Mouse (Mus musculus): Measurements from ENCODE around the gene AU022252.

Gene AU022252

GRCm38 (mm10) chr4:119232410-119233255, at the start of gene AU022252, which contains the start of gene P3h1:
TSS of gene AU022252 (minus strand) at chr4:119232712.
TSS of gene P3h1 (plus strand) at chr4:119232915.
- CTCF ChIA-PET, result interaction anchor here (0.5 to 1.6 kb wide), 24 partner anchors 9 to 251 kb away, joined by 3 to 14 read pairs (median 3); partner anchors contain the start of genes Slc2a1 (in 1 of the 4) and Ybx1 (in 1 of the 4)
- POLR2A ChIA-PET, result interaction anchor here in 3 of 4 experiments (0.6 to 5.4 kb wide), 103 partner anchors 9 to 1396 kb away, joined by 3 to 64 read pairs (median 4); partner anchors contain the start of genes Slc2a1 (in 3 of the 3), Ccdc30 (in 2 of the 3), Cldn19 (in 2 of the 3) and Ppih (in 2 of the 3)

- POLR2A ChIA-PET, result interaction anchor here (0.8 to 15.5 kb wide), 24 partner anchors 9 to 144 kb away, joined by 3 to 448 read pairs (median 4); partner anchors contain the start of genes Ybx1 (in 3 of the 4), AU022252 (in 2 of the 4), P3h1 (in 2 of the 4) and Ppih (in 2 of the 4)
- CTCF ChIA-PET, result interaction anchor here in 3 of 4 experiments (0.5 to 2.3 kb wide), 6 partner anchors 10 to 40 kb away, joined by 3 to 7 read pairs (median 4); no protein-coding TSS in a partner anchor
These were observed 46.3 kb upstream of the AU022252 start for GRCm38 (mm10) chr4:119278784-119279183.

- ChIA-PET CTCF (interaction anchor here in 1 of 4 experiments (1.0 kb wide), 1 partner anchor 14 kb away, joined by 3 read pairs; no protein-coding TSS in a partner anchor), POLR2A (interaction anchor here (0.6 to 15.5 kb wide), 24 partner anchors 9 to 98 kb away, joined by 3 to 448 read pairs (median 6); partner anchors contain the start of genes Ybx1 (in 3 of the 4), AU022252 (in 2 of the 4), P3h1 (in 2 of the 4) and Cldn19 (in 1 of the 4))
These were observed 43.2 kb upstream of the AU022252 start for GRCm38 (mm10) chr4:119275726-119276125.

- ChIA-PET POLR2A (interaction anchor here in 3 of 4 experiments (0.6 to 15.5 kb wide), 23 partner anchors 9 to 98 kb away, joined by 3 to 448 read pairs (median 5); partner anchors contain the start of genes Ybx1 (in 3 of the 3), AU022252 (in 2 of the 3), P3h1 (in 2 of the 3) and Cldn19 (in 1 of the 3)), CTCF (interaction anchor here in 1 of 4 experiments (0.5 kb wide), 1 partner anchor 118 kb away, joined by 4 read pairs; no protein-coding TSS in a partner anchor)
These were observed 42.7 kb upstream of the AU022252 start for GRCm38 (mm10) chr4:119275226-119275625.

- POLR2A ChIA-PET, result interaction anchor here in 3 of 4 experiments (1.0 to 15.5 kb wide), 21 partner anchors 9 to 43 kb away, joined by 3 to 448 read pairs (median 9); partner anchors contain the start of genes Ybx1 (in 3 of the 3), AU022252 (in 1 of the 3), Cldn19 (in 1 of the 3) and P3h1 (in 1 of the 3)
- CTCF ChIA-PET, result interaction anchor here in 2 of 4 experiments (0.5 to 2.6 kb wide), 2 partner anchors 27 to 118 kb away, joined by 4 to 8 read pairs; no protein-coding TSS in a partner anchor
These were observed 42.1 kb upstream of the AU022252 start for GRCm38 (mm10) chr4:119274627-119275026.

- CTCF ChIA-PET, result interaction anchor here in 3 of 4 experiments (0.8 to 2.4 kb wide), 8 partner anchors 8 to 42 kb away, joined by 3 to 6 read pairs (median 4); no protein-coding TSS in a partner anchor
These were observed 34.1 kb upstream of the AU022252 start for GRCm38 (mm10) chr4:119266606-119267005.

GRCm38 (mm10) chr4:119263459-119263858, 30.9 kb upstream of the AU022252 start:
- CTCF ChIA-PET, result interaction anchor here in 3 of 4 experiments (0.9 to 1.5 kb wide), 3 partner anchors 16 to 25 kb away, joined by 3 to 5 read pairs (median 3); no protein-coding TSS in a partner anchor

More at GRCm38 (mm10) chr4:119266606-119267005, 34.1 kb upstream of the AU022252 start:
- POLR2A ChIA-PET, result interaction anchor here in 2 of 4 experiments (0.6 to 9.8 kb wide), 23 partner anchors 9 to 47 kb away, joined by 3 to 114 read pairs (median 4); partner anchors contain the start of genes Cldn19 (in 2 of the 2), Ybx1 (in 2 of the 2), AU022252 (in 1 of the 2) and P3h1 (in 1 of the 2)

GRCm38 (mm10) chr4:119262483-119262882, 30.0 kb upstream of the AU022252 start:
- ChIA-PET POLR2A (interaction anchor here in 3 of 4 experiments (0.7 to 9.8 kb wide), 18 partner anchors 8 to 67 kb away, joined by 3 to 114 read pairs (median 5); partner anchors contain the start of genes Ppih (in 1 of the 3) and Svbp (in 1 of the 3)), CTCF (interaction anchor here in 3 of 4 experiments (1.3 to 1.9 kb wide), 5 partner anchors 14 to 25 kb away, joined by 3 to 14 read pairs (median 8); no protein-coding TSS in a partner anchor)

More at GRCm38 (mm10) chr4:119263459-119263858, 30.9 kb upstream of the AU022252 start:
- POLR2A ChIA-PET, result interaction anchor here in 3 of 4 experiments (0.5 to 9.8 kb wide), 11 partner anchors 9 to 103 kb away, joined by 3 to 114 read pairs (median 5); partner anchors contain the start of gene Cldn19 (in 1 of the 3)

GRCm38 (mm10) chr4:119261087-119261713, 28.7 kb upstream of the AU022252 start:
- POLR2A ChIA-PET, result interaction anchor here (0.6 to 9.8 kb wide), 28 partner anchors 8 to 105 kb away, joined by 3 to 114 read pairs (median 6); partner anchors contain the start of genes Ybx1 (in 2 of the 4), AU022252 (in 1 of the 4), P3h1 (in 1 of the 4) and Ppih (in 1 of the 4)
- CTCF ChIA-PET, result interaction anchor here in 3 of 4 experiments (0.6 to 1.9 kb wide), 7 partner anchors 11 to 28 kb away, joined by 3 to 14 read pairs (median 7); partner anchors contain the start of genes AU022252 (in 1 of the 3) and P3h1 (in 1 of the 3)

- CTCF ChIA-PET, result interaction anchor here (0.6 to 4.2 kb wide), 16 partner anchors 10 to 407 kb away, joined by 3 to 19 read pairs (median 3); no protein-coding TSS in a partner anchor
- POLR2A ChIA-PET, result interaction anchor here in 3 of 4 experiments (0.6 to 7.4 kb wide), 19 partner anchors 10 to 187 kb away, joined by 3 to 83 read pairs (median 8); partner anchors contain the start of genes Ybx1 (in 3 of the 3), AU022252 (in 2 of the 3), P3h1 (in 2 of the 3) and Tmem269 (in 1 of the 3)
These were observed 27.1 kb upstream of the AU022252 start for GRCm38 (mm10) chr4:119259344-119260254.

- ChIA-PET POLR2A (interaction anchor here (0.6 to 3.7 kb wide), 23 partner anchors 8 to 120 kb away, joined by 3 to 23 read pairs (median 6); partner anchors contain the start of genes AU022252 (in 2 of the 4), P3h1 (in 2 of the 4) and Ybx1 (in 2 of the 4)), CTCF (interaction anchor here in 3 of 4 experiments (0.6 to 4.2 kb wide), 8 partner anchors 9 to 373 kb away, joined by 3 to 19 read pairs (median 3); no protein-coding TSS in a partner anchor)
These were observed 24.6 kb upstream of the AU022252 start for GRCm38 (mm10) chr4:119257083-119257482.

GRCm38 (mm10) chr4:119255351-119255750, 22.8 kb upstream of the AU022252 start, which contains the start of gene Cldn19:
TSS of gene Cldn19 (plus strand) at chr4:119255414.
- ChIA-PET CTCF (interaction anchor here in 3 of 4 experiments (0.8 to 2.4 kb wide), 4 partner anchors 16 to 173 kb away, joined by 3 to 7 read pairs (median 4); no protein-coding TSS in a partner anchor), POLR2A (interaction anchor here (0.6 to 3.7 kb wide), 24 partner anchors 8 to 295 kb away, joined by 3 to 23 read pairs (median 4); partner anchors contain the start of genes AU022252 (in 2 of the 4), P3h1 (in 2 of the 4), Ccdc30 (in 1 of the 4) and Ybx1 (in 1 of the 4))

GRCm38 (mm10) chr4:119254012-119254618, 21.6 kb upstream of the AU022252 start:
- ChIA-PET CTCF (interaction anchor here in 3 of 4 experiments (0.6 to 2.4 kb wide), 5 partner anchors 9 to 116 kb away, joined by 3 to 7 read pairs (median 3); no protein-coding TSS in a partner anchor), POLR2A (interaction anchor here in 3 of 4 experiments (0.6 to 3.7 kb wide), 19 partner anchors 7 to 58 kb away, joined by 3 to 23 read pairs (median 4); partner anchors contain the start of genes AU022252 (in 2 of the 3), P3h1 (in 2 of the 3) and Ybx1 (in 1 of the 3))
